Mouse (Mus musculus) bone marrow macrophage, adult 2 months (primary cell): ENCODE results near the gene Lama1. TPM values are rescaled to one million over a fixed set of nuclear protein-coding genes. Genes with fewer than 3 reads are reported as not detected.

Source experiments
- H3K27ac ChIP-seq: 2 replicates; pipeline ENCODE4 v1.5.1; 2012; ENCODE audit warnings: low read depth, low read length; ENCODE audit not compliant: insufficient read depth
- H3K4me1 ChIP-seq: 2 replicates; pipeline ENCODE4 v1.6.1; 2012; ENCODE audit warnings: low read length; ENCODE audit not compliant: control insufficient read depth, insufficient read depth
- H3K4me3 ChIP-seq: 2 replicates; pipeline ENCODE4 v1.5.1; 2012; ENCODE audit warnings: mild to moderate bottlenecking, low read length, moderate library complexity; ENCODE audit not compliant: insufficient read depth
- CTCF ChIP-seq: IDR thresholded peaks from 2 replicates; pipeline ENCODE4 v1.5.1; 2012; ENCODE audit warnings: low read depth, mild to moderate bottlenecking, low read length, moderate library complexity
- POLR2A ChIP-seq: IDR thresholded peaks from 2 replicates; pipeline ENCODE4 v1.6.1; 2012; ENCODE audit warnings: mild to moderate bottlenecking, low read depth, low read length, borderline replicate concordance
- polyA plus RNA-seq: library from polyadenylated mRNA; stranded (reverse); fragments of >200 nt; gene quantifications from 2 replicates; pipeline ENCODE4 v1.2.4, GENCODE M21; 2012; ENCODE audit not compliant: missing spikeins, insufficient read depth, insufficient read length

The Lama1 gene
- not detected in 2 replicates for polyA plus RNA-seq

DNA sequence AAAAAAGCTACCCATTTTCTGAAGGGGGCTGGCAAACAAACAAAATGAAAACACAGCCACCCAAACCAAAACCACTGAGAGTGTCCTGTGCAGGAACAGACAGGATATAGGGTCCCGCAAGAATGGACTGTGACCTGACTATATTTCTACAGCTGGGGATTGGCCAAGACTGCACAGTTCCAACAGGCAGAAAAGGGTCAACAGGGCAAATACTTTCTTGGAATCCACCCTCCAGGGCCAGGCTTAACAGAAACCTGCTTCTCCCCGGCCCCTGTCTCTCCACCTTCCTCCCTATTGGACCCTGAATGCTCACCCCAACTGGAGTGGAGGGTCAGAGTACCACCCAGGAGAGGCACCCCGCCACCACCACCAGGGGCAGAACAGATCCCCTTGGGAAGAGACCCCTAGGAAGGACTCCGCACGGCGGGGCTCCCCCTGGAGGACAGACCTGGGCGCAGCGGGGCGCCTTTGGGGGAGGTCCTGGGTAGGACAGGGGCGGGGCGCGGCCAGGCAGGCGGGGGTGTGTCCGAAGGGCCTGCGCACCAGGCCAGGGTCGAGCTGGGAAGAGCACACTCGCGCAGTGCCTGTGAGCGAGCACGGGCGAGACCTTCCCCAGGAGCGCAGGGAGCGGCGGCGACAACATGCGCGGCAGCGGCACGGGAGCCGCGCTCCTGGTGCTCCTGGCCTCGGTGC is at the start of gene Lama1:
Gene Lama1, plus strand, starts transcription at position 566 of the 693 bp plus-strand sequence.
- no peak within 1 kb of the TSS for H3K27ac ChIP-seq
- no peaks in the 10 kb centered on the region for H3K4me1 ChIP-seq
- no peak within 1 kb of the TSS for H3K4me3 ChIP-seq
- no peak for TF ChIP-seq POLR2A
- TF ChIP-seq CTCF, result no peak

DNA sequence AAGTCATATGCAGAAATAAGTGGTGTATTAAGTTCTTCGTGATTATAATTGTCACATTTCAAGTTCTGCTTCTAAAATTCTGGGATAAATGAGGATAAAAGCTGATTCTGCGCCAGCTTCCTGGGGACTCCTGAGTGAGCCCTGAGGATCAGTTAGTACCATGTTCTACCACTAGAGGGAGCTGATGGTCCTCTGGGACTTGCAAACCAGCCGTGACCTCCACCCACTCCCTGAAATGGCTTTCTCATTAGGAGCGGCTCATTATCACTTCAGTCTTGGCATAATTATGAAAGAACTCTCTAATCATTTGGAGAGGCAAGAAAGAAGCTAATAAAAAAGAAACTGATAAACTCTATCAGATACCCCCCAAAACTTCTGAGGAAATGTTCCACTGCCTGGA is 45.6 kb upstream of the Lama1 start:
- H3K4me1 ChIP-seq, result no peaks in the 10 kb centered on the region
- H3K27ac ChIP-seq, result no peak overlapping the region
- no peak overlapping the region for H3K4me3 ChIP-seq
- TF ChIP-seq CTCF (peak; percentile 59), POLR2A (no peak)

DNA sequence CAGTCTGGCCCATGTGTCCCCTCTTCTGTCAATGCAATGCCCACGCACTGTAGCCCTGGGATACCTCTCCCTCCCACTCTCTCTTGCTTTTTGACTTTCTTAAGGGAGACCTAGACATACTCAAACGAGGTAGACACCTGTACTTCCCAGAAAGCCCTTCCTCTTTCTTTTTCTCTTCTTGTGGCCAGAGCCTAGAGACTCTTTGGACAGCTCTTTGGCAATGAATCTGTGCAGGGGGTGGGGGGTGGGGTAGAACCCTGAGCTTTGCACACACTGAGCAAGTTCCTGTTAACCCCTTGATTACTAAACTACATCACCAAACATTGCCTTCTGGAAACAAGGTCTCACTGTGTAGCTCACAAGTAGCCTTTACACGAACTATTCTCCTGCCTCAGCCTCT is 32.8 kb upstream of the Lama1 start:
- TF ChIP-seq POLR2A, result no peak
- TF ChIP-seq CTCF, result no peak

DNA sequence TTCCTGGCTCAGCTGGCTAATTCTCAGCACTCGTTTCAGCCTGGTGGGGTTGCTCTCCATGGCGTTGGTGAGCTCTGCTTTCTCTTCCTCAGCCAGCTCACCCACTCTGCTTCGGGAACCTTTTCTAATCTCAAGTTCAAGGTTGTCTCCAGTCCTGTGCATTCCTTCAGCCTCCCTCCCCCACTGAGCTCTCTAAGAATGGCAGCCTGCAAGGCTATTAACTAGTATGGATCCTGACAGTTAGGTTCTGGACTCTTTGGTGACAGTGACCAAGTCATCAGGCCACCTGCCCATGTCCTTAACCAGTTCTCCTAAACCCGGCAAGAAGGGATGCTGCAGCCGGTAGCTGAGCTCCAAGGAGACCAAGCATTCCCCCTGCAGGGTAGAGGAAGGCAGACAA is 30.1 kb upstream of the Lama1 start:
- Histone ChIP-seq H3K4me1 (no peaks in the 10 kb centered on the region), H3K27ac (no peak overlapping the region), H3K4me3 (no peak overlapping the region)
- TF ChIP-seq CTCF, result no peak
- TF ChIP-seq POLR2A, result no peak

More for the DNA sequence above, 32.8 kb upstream of the Lama1 start:
- H3K4me1 ChIP-seq, result no peaks in the 10 kb centered on the region
- H3K27ac ChIP-seq, result no peak overlapping the region
- no peak overlapping the region for H3K4me3 ChIP-seq

DNA sequence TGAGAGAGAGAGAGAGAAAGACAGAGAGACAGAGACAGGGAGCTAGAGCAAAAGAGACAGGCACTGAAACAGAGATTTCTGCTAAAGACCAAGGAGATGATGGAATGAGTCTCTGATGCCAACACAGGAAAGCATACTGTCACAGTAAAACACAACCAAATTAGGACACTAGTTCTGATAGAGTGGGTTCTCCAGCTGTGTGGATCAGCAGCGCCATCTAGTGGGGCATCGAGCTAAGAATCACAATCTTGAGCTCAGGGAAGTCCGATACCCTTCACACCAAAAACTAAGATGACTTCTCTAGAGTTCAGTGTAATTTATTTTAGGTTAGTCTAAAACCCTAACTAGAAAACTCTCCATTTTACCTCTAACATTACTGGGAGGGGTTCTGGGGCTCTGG is 29.1 kb upstream of the Lama1 start:
- H3K4me1 ChIP-seq, result no peaks in the 10 kb centered on the region
- no peak overlapping the region for H3K27ac ChIP-seq
- H3K4me3 ChIP-seq, result no peak overlapping the region
- no peak for TF ChIP-seq CTCF

DNA sequence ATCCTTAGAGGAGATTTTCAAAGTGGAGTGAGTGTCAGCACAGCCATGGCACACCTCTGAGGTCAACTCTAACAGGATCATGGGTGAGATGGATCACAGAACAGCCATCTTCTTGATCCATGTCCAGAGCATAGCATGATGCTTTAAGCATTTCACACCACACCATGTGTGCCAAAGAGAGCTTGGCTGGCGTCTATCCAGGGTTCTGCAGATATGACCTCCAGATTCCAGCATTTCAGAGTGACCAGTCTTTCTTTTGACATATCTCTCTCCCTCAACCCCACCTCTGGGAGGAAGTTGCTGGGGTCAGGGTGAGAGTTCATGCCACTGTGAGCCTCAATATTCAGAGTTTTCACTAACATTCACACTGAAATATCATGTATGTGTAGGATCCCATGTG is 18.5 kb upstream of the Lama1 start:
- Histone ChIP-seq H3K4me1 (no peaks in the 10 kb centered on the region), H3K27ac (no peak overlapping the region), H3K4me3 (no peak overlapping the region)
- TF ChIP-seq POLR2A, result no peak
- TF ChIP-seq CTCF, result no peak

DNA sequence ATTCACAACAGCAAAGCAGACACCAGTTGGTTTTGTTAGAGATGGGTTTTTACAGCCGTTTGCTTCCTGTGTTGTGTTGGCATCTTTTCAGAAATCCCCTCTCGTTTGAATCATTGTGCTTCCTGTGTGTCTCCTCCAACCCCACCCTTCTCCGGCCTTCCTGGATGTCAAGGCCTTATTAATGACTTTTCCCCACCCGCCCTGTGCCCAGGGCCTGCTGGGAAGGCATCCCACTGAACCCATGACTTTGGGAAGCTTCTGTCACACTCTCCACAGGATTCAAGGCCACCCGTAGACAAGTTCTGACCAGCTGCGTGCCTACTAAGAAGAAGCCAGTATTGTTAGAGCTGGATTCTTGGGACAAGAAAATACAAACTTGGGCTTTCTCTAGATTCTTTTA is 16.0 kb upstream of the Lama1 start:
- Histone ChIP-seq H3K4me1 (no peaks in the 10 kb centered on the region), H3K4me3 (no peak overlapping the region), H3K27ac (no peak overlapping the region)
- TF ChIP-seq CTCF (no peak), POLR2A (no peak)

DNA sequence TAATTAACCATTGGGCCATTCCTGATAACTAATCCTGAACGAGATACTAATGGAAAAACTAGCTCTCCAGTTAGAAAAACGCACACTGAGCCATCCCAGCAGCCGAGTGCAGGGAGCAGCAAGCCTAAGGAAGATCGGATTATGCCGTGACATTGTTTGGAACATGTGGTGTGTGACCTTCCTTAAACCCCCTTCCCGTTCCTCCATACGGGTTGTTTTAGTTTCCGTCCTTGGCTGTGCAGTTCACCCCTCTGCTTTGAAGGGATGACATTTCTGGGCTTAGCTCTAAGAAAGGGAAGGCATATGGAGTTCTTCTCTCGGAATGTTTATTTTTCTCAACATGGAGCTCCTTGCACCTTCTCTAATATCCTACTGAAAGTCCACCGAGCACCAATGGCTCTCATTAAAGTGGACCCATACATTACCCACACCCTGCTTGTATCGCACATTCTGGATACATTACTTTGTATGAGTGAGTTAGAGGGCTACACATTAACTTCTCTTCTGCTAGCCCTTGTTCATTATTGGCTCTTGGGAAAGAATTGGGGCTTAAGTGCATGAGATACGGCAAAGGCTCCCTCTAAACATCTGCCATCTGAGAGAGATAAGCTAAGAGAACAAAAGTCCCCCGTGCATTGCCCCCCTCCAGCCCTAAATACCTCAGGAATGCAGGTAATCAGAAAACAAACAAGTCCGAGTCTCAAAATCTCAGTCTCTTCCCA is 11.9 kb upstream of the Lama1 start:
- no peaks in the 10 kb centered on the region for H3K4me1 ChIP-seq
- no peak for TF ChIP-seq CTCF
- TF ChIP-seq POLR2A, result no peak
- no peak overlapping the region for H3K4me3 ChIP-seq
- no peak overlapping the region for H3K27ac ChIP-seq

DNA sequence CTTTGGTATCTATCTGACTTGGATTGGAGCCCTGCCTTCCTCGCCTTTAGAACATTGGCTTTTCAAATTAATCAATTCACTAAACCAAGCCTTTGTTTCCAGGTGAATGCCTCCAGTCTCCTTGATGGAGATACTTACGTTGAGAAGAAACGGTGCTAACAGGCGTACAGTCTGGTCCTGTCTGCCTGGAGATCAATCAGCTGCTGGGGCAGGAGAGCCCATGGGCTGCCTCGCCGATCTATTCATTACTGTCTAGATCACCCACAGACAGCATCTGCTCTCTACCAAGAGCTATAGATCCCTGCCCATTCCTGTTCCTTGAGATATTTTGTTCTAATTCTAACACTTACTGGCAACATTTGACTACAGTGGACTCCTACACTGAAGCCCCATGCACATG is 9.6 kb upstream of the Lama1 start:
- Histone ChIP-seq H3K4me1 (no peaks in the 10 kb centered on the region), H3K27ac (no peak overlapping the region), H3K4me3 (no peak overlapping the region)
- TF ChIP-seq POLR2A, result no peak
- TF ChIP-seq CTCF, result no peak

DNA sequence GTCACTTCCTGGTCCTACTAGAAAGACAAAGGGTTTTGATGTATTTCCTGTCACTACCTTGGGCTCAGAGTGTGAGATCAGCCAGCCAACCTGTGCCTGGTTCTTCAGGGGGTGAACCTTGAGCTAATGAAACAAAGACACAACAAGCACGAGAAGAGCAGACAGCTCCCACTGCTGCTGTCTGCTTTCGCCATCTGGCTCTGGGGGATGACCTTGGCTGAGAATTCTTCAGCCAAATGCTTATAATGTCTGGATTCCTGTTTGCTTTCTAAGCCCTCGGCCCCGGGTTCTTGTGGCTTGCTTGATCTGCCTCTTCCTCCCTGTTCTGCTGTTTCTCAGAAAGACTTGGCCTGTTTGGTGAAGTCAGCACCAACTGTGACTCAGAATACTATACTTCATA is 6.4 kb upstream of the Lama1 start:
- Histone ChIP-seq H3K4me3 (no peak overlapping the region), H3K4me1 (no peaks in the 10 kb centered on the region), H3K27ac (no peak overlapping the region)
- TF ChIP-seq POLR2A, result no peak
- no peak for TF ChIP-seq CTCF
